Mouse (Mus musculus) neural tube, embryonic 13.5 days (tissue): Measurements from ENCODE around the gene Eed. TPM values are rescaled to one million over a fixed set of nuclear protein-coding genes. Genes with fewer than 3 reads are reported as not detected.
"Not testable (repeated sequence)": the region's sequence is repeated elsewhere in the genome, so short reads cannot be mapped to it uniquely, and the experiment has no call there.

Source experiments
- ATAC-seq: fragments of 200-750 bp; cut with Nextera tagmentation; 2 replicates; pipeline ENCODE4 v1.8.0; 2017; ENCODE audit warnings: low read depth, mild to moderate bottlenecking, moderate TSS enrichment, moderate library complexity
- H3K27ac ChIP-seq: fragments of 300-500 bp; sonication (generic); replicated peaks from 2 replicates; pipeline ENCODE4 v1.5.1; 2015; ENCODE audit warnings: moderate library complexity, mild to moderate bottlenecking, inconsistent platforms
- H3K27me3 ChIP-seq: fragments of 300-500 bp; sonication (generic); 2 replicates; pipeline ENCODE4 v1.6.1; 2015; ENCODE audit warnings: mild to moderate bottlenecking, inconsistent platforms
- H3K36me3 ChIP-seq: fragments of 300-500 bp; sonication (generic); 2 replicates; pipeline ENCODE4 v1.6.1; 2015; ENCODE audit warnings: mild to moderate bottlenecking, inconsistent platforms
- H3K4me1 ChIP-seq: fragments of 300-500 bp; sonication (generic); replicated peaks from 2 replicates; pipeline ENCODE4 v1.6.1; 2015; ENCODE audit warnings: inconsistent platforms
- H3K4me2 ChIP-seq: fragments of 300-500 bp; sonication (generic); 2 replicates; pipeline ENCODE4 v1.6.1; 2015; ENCODE audit warnings: inconsistent platforms, mild to moderate bottlenecking, moderate library complexity
- H3K4me3 ChIP-seq: fragments of 300-500 bp; sonication (generic); 2 replicates; pipeline ENCODE4 v1.5.1; 2015; ENCODE audit warnings: mild to moderate bottlenecking, inconsistent platforms
- H3K9ac ChIP-seq: fragments of 300-500 bp; sonication (generic); 2 replicates; pipeline ENCODE4 v1.6.1; 2015; ENCODE audit warnings: moderate library complexity, mild to moderate bottlenecking, inconsistent platforms
- H3K9me3 ChIP-seq: fragments of 300-500 bp; sonication (generic); 2 replicates; pipeline ENCODE4 v1.6.1; 2016; ENCODE audit warnings: inconsistent platforms
- WGBS: fragments of 180-500 bp; shearing (Covaris S2); methylation state at CpG from one replicate; pipeline ENCODE4 v1.1.7; 2015; 5-methylcytosine and 5-hydroxymethylcytosine counted together
- polyA plus RNA-seq: library from polyadenylated mRNA; unstranded; fragments of >200 nt; fragmentation: Nextera tagmentation; extraction: Ambion mirVana; gene quantifications from 2 replicates; pipeline ENCODE4 v1.2.1, GENCODE M21; 2015

The Eed gene
- polyA plus RNA-seq, 1 experiment from 2014 or later, result 35.4 TPM

DNA sequence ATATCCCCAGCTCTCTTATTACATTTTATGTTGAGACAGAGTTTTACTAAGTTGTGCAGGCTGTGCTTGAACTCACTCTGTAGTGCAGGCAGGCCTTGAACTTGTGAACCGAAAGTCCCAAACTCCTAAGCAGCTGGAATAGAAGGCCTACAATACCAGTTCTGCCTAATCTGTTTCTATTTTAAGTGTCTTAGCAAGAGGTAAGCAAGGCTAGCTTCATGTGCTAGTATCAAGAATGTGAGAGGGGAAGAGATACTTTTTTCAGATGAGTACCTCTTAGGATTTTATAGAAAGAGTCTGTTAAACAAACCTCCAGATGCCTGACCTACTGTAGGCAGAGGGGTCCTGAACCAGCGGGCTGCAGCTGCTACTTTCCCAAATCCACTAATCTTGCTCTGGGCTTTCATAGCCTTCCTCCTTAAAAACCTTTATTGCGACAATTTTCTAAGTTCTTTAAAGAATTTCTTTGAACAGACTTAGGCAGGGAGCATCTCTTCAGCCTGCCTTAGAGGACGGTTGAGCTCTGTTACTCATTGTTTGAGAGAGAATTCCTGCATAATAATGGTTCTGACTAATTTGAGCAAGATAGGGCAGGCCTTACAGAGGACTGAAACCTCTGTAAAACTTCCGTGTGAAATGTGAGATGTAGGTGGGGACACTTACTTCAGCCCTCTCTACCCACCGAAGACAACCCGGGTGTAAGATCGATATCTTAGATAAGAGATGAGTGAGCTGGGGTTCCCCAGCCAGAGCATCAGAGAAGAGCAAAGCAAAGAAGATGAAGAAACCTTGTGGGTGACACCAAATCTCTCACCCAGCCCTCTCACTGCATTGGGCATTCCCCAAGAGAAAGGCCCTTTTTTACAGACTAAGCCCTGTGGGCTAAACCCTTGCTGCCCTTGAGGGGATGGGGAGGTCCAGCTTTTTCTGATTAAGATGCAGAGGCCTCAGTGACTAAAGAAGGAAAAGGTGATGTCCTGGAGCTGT is 26.2 kb upstream of the Eed start:
- no peaks in the 10 kb centered on the region for H3K27me3 ChIP-seq

DNA sequence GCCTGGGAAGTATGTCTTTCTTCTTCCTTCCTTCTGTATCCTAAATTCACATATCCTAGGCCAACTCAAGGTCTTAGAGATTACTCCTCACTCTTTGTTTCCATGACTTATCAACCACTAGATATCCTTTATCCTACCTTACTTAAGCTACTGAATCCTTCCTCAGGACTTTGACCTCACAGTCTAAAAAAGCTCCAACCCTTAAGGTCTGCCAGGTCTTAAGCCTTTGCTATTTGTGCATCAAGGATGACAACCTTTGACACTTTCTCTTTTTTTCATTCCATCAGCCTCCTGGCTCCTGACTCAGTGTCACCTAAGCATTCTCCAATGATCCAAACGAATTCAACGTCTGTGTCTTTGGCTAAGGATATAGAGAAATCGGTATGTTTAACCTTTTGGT is 24.0 kb upstream of the Eed start:
- H3K4me2 ChIP-seq, result no peak overlapping the region
- 95% methylated on average over 3 of the region's 3 CpGs for WGBS
- no peaks in the 10 kb centered on the region for H3K4me1 ChIP-seq
- H3K27ac ChIP-seq, result no peak overlapping the region
- H3K36me3 ChIP-seq, result no peaks in the 10 kb centered on the region
- no peak overlapping the region for H3K9ac ChIP-seq
- H3K9me3 ChIP-seq, result no peaks in the 10 kb centered on the region
- no peaks in the 10 kb centered on the region for H3K27me3 ChIP-seq
- no peak for ATAC-seq
- H3K4me3 ChIP-seq, result no peak overlapping the region

More for the DNA sequence above, 26.2 kb upstream of the Eed start:
- Histone ChIP-seq H3K4me1 (no peaks in the 10 kb centered on the region), H3K4me3 (no peak overlapping the region), H3K9ac (no peak overlapping the region), H3K36me3 (no peaks in the 10 kb centered on the region), H3K27ac (no peak overlapping the region), H3K4me2 (no peak overlapping the region), H3K9me3 (no peaks in the 10 kb centered on the region)
- no peak for ATAC-seq
- WGBS, result 41% methylated on average over 8 of the region's 8 CpGs

DNA sequence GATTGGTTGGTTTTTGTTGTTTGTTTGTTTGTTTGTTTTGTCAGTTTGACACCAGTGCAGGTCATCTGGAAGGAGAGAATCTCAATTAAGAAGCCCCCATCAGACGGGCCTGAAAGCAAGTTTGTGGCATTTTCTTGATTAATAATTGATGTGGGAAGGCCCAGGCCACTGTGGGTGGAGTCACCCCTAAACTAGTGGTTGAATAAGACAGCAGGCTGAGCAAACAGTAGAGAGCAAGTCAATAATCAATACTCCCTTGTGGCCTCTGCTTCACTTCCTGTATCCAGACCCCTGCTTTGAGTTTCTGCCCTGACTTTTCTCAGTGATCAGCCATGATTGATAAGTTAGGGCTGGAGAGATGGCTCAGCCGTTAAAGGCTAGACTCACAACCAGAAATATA is 21.6 kb upstream of the Eed start:
- 83% methylated on average over 2 of the region's 2 CpGs for WGBS
- no peak overlapping the region for H3K4me3 ChIP-seq
- H3K9me3 ChIP-seq, result no peaks in the 10 kb centered on the region
- peaks cover 6% of the 10 kb centered on the region for H3K4me1 ChIP-seq
- no peak for ATAC-seq
- no peak overlapping the region for H3K27ac ChIP-seq
- no peaks in the 10 kb centered on the region for H3K36me3 ChIP-seq
- no peak overlapping the region for H3K9ac ChIP-seq
- H3K4me2 ChIP-seq, result no peak overlapping the region
- H3K27me3 ChIP-seq, result no peaks in the 10 kb centered on the region

- no peaks in the 10 kb centered on the region for H3K9me3 ChIP-seq
- no peak for ATAC-seq
- no peak overlapping the region for H3K4me3 ChIP-seq
- H3K9ac ChIP-seq, result no peak overlapping the region
- H3K4me1 ChIP-seq, result peaks cover 6% of the 10 kb centered on the region
- no peak overlapping the region for H3K27ac ChIP-seq
- H3K4me2 ChIP-seq, result no peak overlapping the region
- 95% methylated on average over 5 of the region's 5 CpGs for WGBS
- no peaks in the 10 kb centered on the region for H3K36me3 ChIP-seq
- no peaks in the 10 kb centered on the region for H3K27me3 ChIP-seq
These were observed 18.7 kb upstream of the Eed start for GRCm38 (mm10) chr7:89999491-89999890.

- Histone ChIP-seq H3K4me2 (peak overlapping the region; percentile 36; the same call in 1 of the 2 replicates), H3K9me3 (no peaks in the 10 kb centered on the region), H3K36me3 (no peaks in the 10 kb centered on the region), H3K27ac (no peak overlapping the region), H3K4me3 (no peak overlapping the region), H3K27me3 (no peaks in the 10 kb centered on the region), H3K9ac (0 out of 2 replicates have a peak overlapping the region, but pooled peaks have one; percentile 14), H3K4me1 (peaks cover 6% of the 10 kb centered on the region)
- ATAC-seq, result peak; percentile 74; the same call in 1 of the 2 replicates
- 76% methylated on average over 2 of the region's 2 CpGs for WGBS
These were observed 17.8 kb upstream of the Eed start for GRCm38 (mm10) chr7:89998624-89999006.

GRCm38 (mm10) chr7:89998006-89998623 is 17.3 kb upstream of the Eed start:
- Histone ChIP-seq H3K36me3 (no peaks in the 10 kb centered on the region), H3K27ac (no peak overlapping the region), H3K27me3 (no peaks in the 10 kb centered on the region), H3K9me3 (no peaks in the 10 kb centered on the region), H3K9ac (0 out of 2 replicates have a peak overlapping the region, but pooled peaks have one; percentile 14), H3K4me1 (peaks cover 6% of the 10 kb centered on the region), H3K4me3 (0 out of 2 replicates have a peak overlapping the region, but pooled peaks have one; percentile 2), H3K4me2 (peak overlapping the region; percentile 36)
- WGBS, result 14% methylated on average over 10 of the region's 10 CpGs
- peak; percentile 75 for ATAC-seq

- not testable (repeated sequence) for H3K9me3 ChIP-seq, H3K36me3 ChIP-seq, H3K4me3 ChIP-seq, H3K27ac ChIP-seq, H3K4me2 ChIP-seq, H3K27me3 ChIP-seq, ATAC-seq, H3K4me1 ChIP-seq, H3K9ac ChIP-seq
- WGBS, result 35% methylated on average over 5 of the region's 5 CpGs
These were observed 16.7 kb upstream of the Eed start for GRCm38 (mm10) chr7:89997526-89997925.

DNA sequence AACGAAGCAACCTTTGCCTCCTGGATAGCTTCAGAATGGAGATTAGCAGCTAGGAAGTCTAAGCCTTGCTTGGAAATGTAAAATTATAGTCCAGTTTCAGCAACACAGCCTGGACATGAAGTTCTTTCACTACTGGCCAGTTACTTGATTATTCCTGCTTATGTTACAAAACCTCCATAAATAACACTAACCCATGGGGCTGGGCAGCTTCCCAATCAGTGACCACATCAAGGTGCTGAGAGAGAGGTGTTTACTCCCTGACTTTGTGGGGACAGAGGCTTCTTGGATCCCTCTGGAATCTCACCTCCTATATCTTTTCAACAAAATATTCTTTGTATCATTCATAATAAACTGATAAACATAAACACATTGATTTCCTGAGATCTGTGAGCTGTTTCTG is 12.3 kb upstream of the Eed start:
- 93% methylated on average over 1 of the region's 1 CpGs for WGBS
- H3K4me2 ChIP-seq, result no peak overlapping the region
- H3K9me3 ChIP-seq, result no peaks in the 10 kb centered on the region
- H3K9ac ChIP-seq, result no peak overlapping the region
- H3K4me3 ChIP-seq, result no peak overlapping the region
- no peaks in the 10 kb centered on the region for H3K27me3 ChIP-seq
- H3K36me3 ChIP-seq, result no peaks in the 10 kb centered on the region
- ATAC-seq, result no peak
- peaks cover under 1% of the 10 kb centered on the region for H3K4me1 ChIP-seq
- H3K27ac ChIP-seq, result no peak overlapping the region

DNA sequence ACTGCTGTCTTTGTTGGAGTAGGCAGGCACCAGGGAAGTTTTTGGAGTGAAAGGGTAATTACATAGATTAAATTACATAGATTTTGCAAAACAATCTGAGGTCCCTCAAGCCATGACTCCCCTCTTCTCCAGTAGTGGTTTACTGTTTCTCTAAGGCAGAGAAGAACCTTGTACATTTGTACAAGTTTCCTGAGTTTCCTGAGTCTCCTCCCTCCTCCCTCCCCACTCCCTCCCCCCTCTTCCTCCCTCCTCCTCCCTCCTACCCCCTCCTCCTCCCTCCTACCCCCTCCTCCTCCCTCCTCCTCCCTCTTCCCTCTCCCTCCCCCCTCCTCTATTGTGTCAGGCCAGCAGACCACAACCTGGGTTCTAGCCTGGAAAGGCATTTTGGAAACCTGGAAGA is 3.6 kb upstream of the Eed start:
- peaks cover 14% of the 10 kb centered on the region for H3K4me1 ChIP-seq
- H3K27ac ChIP-seq, result no peak overlapping the region
- ATAC-seq, result no peak
- no peak overlapping the region for H3K9ac ChIP-seq
- no peaks in the 10 kb centered on the region for H3K9me3 ChIP-seq
- 0 out of 2 replicates have a peak, but pooled peaks cover 4% of the 10 kb centered on the region for H3K36me3 ChIP-seq
- H3K4me3 ChIP-seq, result no peak overlapping the region
- no peak overlapping the region for H3K4me2 ChIP-seq
- no peaks in the 10 kb centered on the region for H3K27me3 ChIP-seq

GRCm38 (mm10) chr7:89983441-89983840 is 2.7 kb upstream of the Eed start:
- peaks cover 22% of the 10 kb centered on the region for H3K4me1 ChIP-seq
- H3K36me3 ChIP-seq, result 0 out of 2 replicates have a peak, but pooled peaks cover 4% of the 10 kb centered on the region
- ATAC-seq, result no peak
- no peak overlapping the region for H3K4me3 ChIP-seq
- no peaks in the 10 kb centered on the region for H3K27me3 ChIP-seq
- 97% methylated on average over 2 of the region's 2 CpGs for WGBS
- no peaks in the 10 kb centered on the region for H3K9me3 ChIP-seq
- no peak overlapping the region for H3K4me2 ChIP-seq
- H3K9ac ChIP-seq, result no peak overlapping the region
- no peak overlapping the region for H3K27ac ChIP-seq

DNA sequence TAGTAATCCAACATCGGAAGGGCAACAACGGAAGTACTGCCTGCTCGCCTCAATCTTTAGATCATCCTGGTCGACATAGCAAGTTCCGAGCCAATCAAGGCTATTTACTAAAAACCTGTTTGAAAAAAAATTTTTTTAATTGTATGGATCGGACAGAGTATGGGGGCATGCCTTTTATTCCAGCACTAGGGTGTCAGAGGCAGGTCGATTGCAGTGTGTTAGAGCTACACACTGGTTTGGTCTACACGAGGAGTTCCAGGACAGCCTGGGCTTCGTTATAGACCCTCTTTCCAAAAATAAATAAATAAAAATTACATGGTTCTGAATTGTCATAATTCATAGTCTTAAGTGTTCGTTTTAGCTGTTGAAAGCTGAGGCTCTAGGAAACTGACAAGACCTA is 774 bp upstream of the Eed start:
- Histone ChIP-seq H3K36me3 (0 out of 2 replicates have a peak, but pooled peaks cover 4% of the 10 kb centered on the region), H3K4me1 (peaks cover 27% of the 10 kb centered on the region), H3K9ac (peak overlapping the region; percentile 83), H3K27ac (peak overlapping the region; percentile 99), H3K9me3 (no peaks in the 10 kb centered on the region), H3K4me3 (peak overlapping the region; percentile 90), H3K27me3 (no peaks in the 10 kb centered on the region), H3K4me2 (peak overlapping the region; percentile 89)
- 18% methylated on average over 10 of the region's 10 CpGs for WGBS
- ATAC-seq, result peak; percentile 45; the same call in 1 of the 2 replicates

DNA sequence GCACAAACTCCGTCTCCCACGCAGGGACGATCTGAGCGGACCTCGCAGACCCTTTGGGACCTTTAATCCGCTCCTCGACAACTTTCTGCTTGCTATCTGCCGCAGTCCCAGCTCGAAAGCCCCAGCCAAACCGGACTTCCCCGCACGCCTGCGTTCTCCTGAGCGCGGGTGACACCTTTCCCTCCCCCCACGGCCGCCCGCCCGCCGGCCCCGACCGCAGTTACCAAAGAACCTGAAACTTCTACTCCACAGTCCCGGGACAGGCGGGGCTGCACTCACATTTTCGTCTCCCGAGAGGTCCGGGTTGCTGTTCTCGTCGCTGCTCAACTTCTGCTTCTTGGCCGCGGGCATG is 674 bp downstream of the Eed start:
- peak overlapping the region; percentile 89 for H3K4me2 ChIP-seq
- H3K9me3 ChIP-seq, result no peaks in the 10 kb centered on the region
- H3K27ac ChIP-seq, result peak overlapping the region; percentile 99
- no peaks in the 10 kb centered on the region for H3K27me3 ChIP-seq
- peaks cover 27% of the 10 kb centered on the region for H3K4me1 ChIP-seq
- no peak for ATAC-seq
- peak overlapping the region; percentile 83 for H3K9ac ChIP-seq
- H3K36me3 ChIP-seq, result peaks cover 14% of the 10 kb centered on the region
- under 1% methylated on average over 31 of the region's 31 CpGs for WGBS
- H3K4me3 ChIP-seq, result peak overlapping the region; percentile 90
